Mouse (Mus musculus): ENCODE results near the gene Gm11116. TPM values are rescaled to one million over a fixed set of nuclear protein-coding genes. Genes with fewer than 3 reads are reported as not detected.
"Not testable (repeated sequence)": the region's sequence is repeated elsewhere in the genome, so short reads cannot be mapped to it uniquely, and the experiment has no call there.

The Gm11116 gene
- total RNA-seq (2017): not detected in 2 replicates

DNA sequence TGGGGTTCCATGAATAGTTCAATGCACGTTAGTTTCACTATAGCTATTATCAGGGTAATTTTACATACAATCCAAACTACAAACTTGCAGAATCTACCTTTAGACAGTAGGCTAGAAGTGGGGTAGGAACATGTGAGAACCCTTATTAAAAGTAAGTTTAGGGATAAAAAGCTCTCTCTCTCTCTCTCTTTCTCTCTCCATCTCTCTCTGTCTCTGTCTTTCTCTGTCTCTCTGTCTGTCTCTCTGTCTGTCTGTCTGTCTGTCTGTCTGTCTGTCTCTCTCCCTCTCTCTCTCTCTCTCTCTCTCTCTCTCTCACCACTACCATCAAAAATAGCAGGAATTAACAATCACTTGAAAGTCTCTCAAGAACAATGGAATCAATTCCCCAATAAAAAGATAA lies at the start of gene Gm11116:
TSS of gene Gm11116 (minus strand) at position 101 of the 400 bp plus-strand sequence.
- no peak for ATAC-seq (replicated peaks; ENCODE audit: low read depth, poor library complexity, severe bottlenecking)

DNA sequence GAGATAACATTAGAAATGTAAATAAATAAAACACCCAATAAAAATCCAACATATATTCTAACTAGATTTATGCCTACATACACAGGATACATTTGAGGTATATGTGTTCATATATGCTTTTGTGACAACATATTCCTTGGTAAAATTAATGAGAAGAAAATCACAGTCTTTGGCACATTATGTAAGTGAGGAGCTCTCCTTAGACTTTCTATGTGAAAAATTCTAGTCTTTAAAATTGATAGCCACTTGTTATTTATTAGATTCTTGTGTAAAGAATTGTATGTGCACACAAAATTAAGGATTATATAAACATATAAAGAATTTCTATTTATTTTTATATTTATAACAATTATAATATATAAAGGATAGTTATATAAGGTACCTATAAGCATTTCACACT lies 42.7 kb upstream of the Gm11116 start, which contains the start of gene Gm11115:
TSS of gene Gm11115 (minus strand) at position 101 of the 400 bp plus-strand sequence.
- no peak for ATAC-seq (replicated peaks; ENCODE audit: low read depth, poor library complexity, severe bottlenecking)

DNA sequence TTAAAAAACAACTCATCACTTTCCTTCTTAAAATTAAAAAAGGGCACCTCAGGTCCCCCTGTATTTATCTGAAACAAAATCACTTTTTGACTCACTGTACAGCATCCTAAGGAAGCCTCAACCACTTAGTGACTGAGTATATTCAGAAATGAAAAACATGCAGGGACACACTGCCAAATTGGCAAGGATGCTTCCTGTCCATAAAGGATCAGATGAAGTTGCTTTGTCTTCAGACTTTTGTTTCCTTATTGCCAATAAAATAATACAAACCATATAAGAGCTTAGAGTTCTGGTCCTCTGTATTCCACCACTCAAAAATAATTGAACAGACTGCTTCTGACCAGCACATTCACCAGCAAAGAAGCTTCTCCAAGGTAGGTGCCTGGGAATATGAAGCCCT lies 25.1 kb downstream of the Gm11116 start, which contains the start of gene Smr2:
TSS of gene Smr2 (plus strand) at position 301 of the 400 bp plus-strand sequence.
- ATAC-seq (replicated peaks; ENCODE audit: low read depth, poor library complexity, severe bottlenecking): not testable (repeated sequence)

Other genes with a start within 250 kb of the Gm11116 start
- not detected in 2 replicates for gene Odam, start 226.5 kb downstream of the Gm11116 start, total RNA-seq (2017)
- gene Csn3, start 186.0 kb downstream of the Gm11116 start, total RNA-seq (2017): not detected in 2 replicates
- not detected in 2 replicates for gene 2310003L06Rik, start 142.1 kb downstream of the Gm11116 start, total RNA-seq (2017)
- not detected in 2 replicates for gene Gm28434, start 142.0 kb downstream of the Gm11116 start, total RNA-seq (2017)
- gene Cabs1, start 132.1 kb downstream of the Gm11116 start, total RNA-seq (2017): not detected in 2 replicates
- gene Smr3a, start 109.0 kb downstream of the Gm11116 start, total RNA-seq (2017): not detected in 2 replicates
- not detected in 2 replicates for gene Smr2, start 25.0 kb downstream of the Gm11116 start, total RNA-seq (2017)
- gene Gm11115, start 42.6 kb upstream of the Gm11116 start, total RNA-seq (2017): not detected in 2 replicates
- gene Gm7714, start 157.4 kb upstream of the Gm11116 start, total RNA-seq (2017): not detected in 2 replicates
- not detected in 2 replicates for gene Prol1, start 205.8 kb upstream of the Gm11116 start, total RNA-seq (2017)